Mouse (Mus musculus) cerebellum, adult 2 months (tissue): ENCODE data around the gene Galns.

ENCODE experiments used
- CTCF ChIP-seq: fragments of 200-500 bp; IDR thresholded peaks from 2 replicates; pipeline ENCODE4 v1.5.1; 2011; ENCODE audit warnings: low read depth, mild to moderate bottlenecking, control low read depth, low read length, moderate library complexity, borderline replicate concordance; ENCODE audit not compliant: insufficient read depth
- POLR2A ChIP-seq: fragments of 200-500 bp; IDR thresholded peaks from 2 replicates; pipeline ENCODE4 v1.6.1; 2011; ENCODE audit warnings: low read length, control low read depth, borderline replicate concordance; ENCODE audit not compliant: insufficient read depth

DNA sequence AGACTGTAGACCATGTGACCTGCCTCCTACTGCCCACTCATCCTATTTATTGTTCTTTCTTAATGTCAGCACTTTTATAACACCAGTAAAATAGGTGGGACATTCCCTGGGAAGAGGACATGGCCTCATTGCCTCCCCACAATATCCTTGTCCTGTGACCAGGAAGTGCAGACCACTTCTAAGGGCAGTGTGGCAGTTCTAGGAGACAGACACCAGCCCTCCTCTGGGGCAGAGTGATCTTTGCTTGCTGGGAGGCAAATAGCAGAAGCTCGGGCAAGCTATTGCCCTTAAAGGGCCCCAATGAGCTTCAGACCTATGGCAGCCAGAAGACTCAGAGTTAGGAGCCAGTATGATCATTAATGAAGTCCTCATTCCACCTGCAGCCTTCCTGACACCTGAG is 6.6 kb downstream of the Galns start:
- TF ChIP-seq CTCF (no peak), POLR2A (no peak)
